8 mouse cellular contexts compared by ENCODE assay signal in the genomic region with DNA sequence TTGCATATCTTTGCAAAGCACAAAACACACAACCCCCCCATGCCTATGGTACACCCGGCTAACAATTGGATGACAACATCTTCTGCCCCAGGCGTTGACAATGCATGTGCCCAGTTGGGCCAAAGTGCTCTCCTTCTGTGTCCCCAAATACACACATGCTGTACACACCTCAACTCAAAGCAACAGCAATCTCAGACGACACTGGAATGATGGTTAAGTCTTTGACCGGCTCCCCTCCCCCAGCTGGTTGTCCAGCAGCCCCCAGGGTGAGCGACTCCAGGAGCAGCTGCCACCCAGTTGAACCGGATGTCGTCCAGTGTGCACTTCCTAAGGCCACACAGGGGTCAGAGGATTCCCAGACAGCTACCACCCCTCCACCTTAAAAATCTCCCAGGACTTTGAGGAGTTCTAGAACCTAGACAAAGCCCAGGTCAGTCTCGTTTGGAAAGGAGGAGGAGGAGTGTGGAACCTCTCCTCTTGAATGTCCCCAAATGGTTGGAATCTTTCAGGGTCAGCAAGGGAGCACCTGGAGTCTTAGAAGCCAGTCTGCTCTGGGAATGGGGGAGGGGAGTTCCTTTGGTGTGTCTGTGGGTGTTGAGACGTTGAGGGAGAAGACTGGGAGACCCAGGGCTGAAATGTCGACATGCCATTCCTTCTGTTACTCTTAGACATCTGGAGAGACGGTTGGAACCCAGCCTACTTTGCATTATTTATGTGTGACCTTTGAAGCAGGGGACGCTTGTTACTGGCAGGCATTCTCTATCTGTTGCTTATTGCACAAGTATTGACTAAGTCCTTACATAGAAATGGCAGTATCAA. TPM values are rescaled to one million over a fixed set of nuclear protein-coding genes. Genes with fewer than 3 reads are reported as not detected.
DNase-seq lines count a peak whose midpoint lies in the region; ATAC-seq and TF ChIP-seq lines count a peak whose summit lies in the region.

No protein-coding gene starts in this region.

- TF ChIP-seq CTCF in G1E (IDR thresholded peaks at IDR 0.05; ENCODE audit: low read depth, low read length): no peak

- intact Hi-C loops in heart, postnatal 10 days (cut with DNase I): loop anchor here (1.0 kb wide), 1 partner anchor 63 kb away; no protein-coding TSS in a partner anchor

- peak overlapping the region; percentile 20; the same call in 1 of the 2 replicates for H3K4me3 ChIP-seq in heart, embryonic 10.5 days
- peak overlapping the region; percentile 45; the same call in 1 of the 2 replicates for H3K4me3 ChIP-seq in G1E (ENCODE audit: low read depth, low read length)
- no peak overlapping the region for H3K4me3 ChIP-seq in embryonic facial prominence, embryonic 13.5 days
- no peak overlapping the region for H3K4me3 ChIP-seq in intestine, embryonic 15.5 days (replicated peaks)
- H3K4me3 ChIP-seq in midbrain, embryonic 10.5 days: no peak overlapping the region

- H3K4me1 ChIP-seq in heart, embryonic 10.5 days: peaks cover 70% of the 10 kb centered on the region
- H3K4me1 ChIP-seq in G1E (ENCODE audit: insufficient read depth, low read depth, low read length): peaks cover 87% of the 10 kb centered on the region
- H3K4me1 ChIP-seq in embryonic facial prominence, embryonic 13.5 days: peaks cover 60% of the 10 kb centered on the region
- peaks cover 21% of the 10 kb centered on the region for H3K4me1 ChIP-seq in intestine, embryonic 15.5 days (replicated peaks)
- peaks cover 75% of the 10 kb centered on the region for H3K4me1 ChIP-seq in midbrain, embryonic 10.5 days

- no peak overlapping the region for H3K9ac ChIP-seq in embryonic facial prominence, embryonic 13.5 days
- no peak overlapping the region for H3K9ac ChIP-seq in intestine, embryonic 15.5 days

- H3K27ac ChIP-seq in heart, embryonic 10.5 days: peak overlapping the region; percentile 93
- H3K27ac ChIP-seq in embryonic facial prominence, embryonic 13.5 days: peak overlapping the region; percentile 96
- peak overlapping the region; percentile 91 for H3K27ac ChIP-seq in intestine, embryonic 15.5 days
- peak overlapping the region; percentile 96 for H3K27ac ChIP-seq in midbrain, embryonic 10.5 days (replicated peaks)

- 15% methylated on average over 12 of the region's 12 CpGs for WGBS in heart, embryonic 10.5 days
- WGBS in embryonic facial prominence, embryonic 13.5 days: 17% methylated on average over 12 of the region's 12 CpGs
- whole genome bisulfite sequencing in intestine, embryonic 15.5 days: 28% methylated on average over 12 of the region's 12 CpGs
- WGBS in midbrain, embryonic 10.5 days: 19% methylated on average over 12 of the region's 12 CpGs

- H3K27me3 ChIP-seq in heart, embryonic 10.5 days (ENCODE audit: insufficient read depth, poor library complexity, severe bottlenecking): no peaks in the 10 kb centered on the region
- no peaks in the 10 kb centered on the region for H3K27me3 ChIP-seq in G1E (ENCODE audit: insufficient read depth, low read length)
- H3K27me3 ChIP-seq in embryonic facial prominence, embryonic 13.5 days: no peaks in the 10 kb centered on the region
- H3K27me3 ChIP-seq in intestine, embryonic 15.5 days (replicated peaks): no peaks in the 10 kb centered on the region
- no peaks in the 10 kb centered on the region for H3K27me3 ChIP-seq in midbrain, embryonic 10.5 days (ENCODE audit: low read depth, poor library complexity, severe bottlenecking)

- 0 out of 2 replicates have a peak overlapping the region, but pooled peaks have one; percentile 9 for H3K4me2 ChIP-seq in embryonic facial prominence, embryonic 13.5 days
- H3K4me2 ChIP-seq in intestine, embryonic 15.5 days (replicated peaks): no peak overlapping the region

- no peak for ATAC-seq in G1E (ENCODE audit: extremely low read depth, insufficient number of reproducible peaks, low FRiP score, poor library complexity, severe bottlenecking)
- no peak; the same call in 1 of the 2 replicates for ATAC-seq in embryonic facial prominence, embryonic 13.5 days (ENCODE audit: insufficient number of reproducible peaks, insufficient read depth, low FRiP score, low TSS enrichment, low read depth)
- ATAC-seq in intestine, embryonic 15.5 days: no peak

- H3K36me3 ChIP-seq in heart, embryonic 10.5 days: no peaks in the 10 kb centered on the region
- H3K36me3 ChIP-seq in G1E (replicated peaks): no peaks in the 10 kb centered on the region
- no peaks in the 10 kb centered on the region for H3K36me3 ChIP-seq in embryonic facial prominence, embryonic 13.5 days
- H3K36me3 ChIP-seq in intestine, embryonic 15.5 days: no peaks in the 10 kb centered on the region
- H3K36me3 ChIP-seq in midbrain, embryonic 10.5 days: no peaks in the 10 kb centered on the region

- no peaks in the 10 kb centered on the region for H3K9me3 ChIP-seq in heart, embryonic 10.5 days
- H3K9me3 ChIP-seq in G1E (replicated peaks): 0 out of 2 replicates have a peak, but pooled peaks cover 5% of the 10 kb centered on the region
- no peaks in the 10 kb centered on the region for H3K9me3 ChIP-seq in embryonic facial prominence, embryonic 13.5 days
- no peaks in the 10 kb centered on the region for H3K9me3 ChIP-seq in intestine, embryonic 15.5 days
- peaks cover 4% of the 10 kb centered on the region for H3K9me3 ChIP-seq in midbrain, embryonic 10.5 days (replicated peaks)

- DNase-seq in heart, embryonic 10.5 days (ENCODE audit: low spot score): peak; percentile 80
- no peak for DNase-seq in heart, postnatal 10 days
- DNase-seq in G1E (ENCODE audit: low spot score): no peak
- no peak for DNase-seq in midbrain, embryonic 10.5 days (ENCODE audit: low spot score)
- DNase-seq in right cerebral cortex, postnatal 14 days: no peak
- DNase-seq in spleen, postnatal 14 days (ENCODE audit: low spot score in 2 of 2): no peak

RNA-seq across cellular contexts. Expression of a gene that starts 36.8 kb away (rescaled TPM):
- 37.7 and 42.4 TPM in 2 replicates for polyA plus RNA-seq in heart, embryonic 10.5 days (2016; fragmentation: Nextera tagmentation; extraction: Ambion mirVana)
- total RNA-seq in heart, postnatal 10 days (2021): 100 to 1,000 TPM in 1 of 2 experiments, 10 to 100 TPM in 1; 93.8 to 103 TPM
- 192 and 235 TPM in 2 replicates for total RNA-seq in G1E (2014; fragmentation: Nextera tagmentation)
- 22.9 and 34.6 TPM in 2 replicates for total RNA-seq in G1E (2017)
- 22.0 and 24.2 TPM in 2 replicates for polyA plus RNA-seq in G1E (2012)
- polyA plus RNA-seq in embryonic facial prominence, embryonic 13.5 days (2015; fragmentation: Nextera tagmentation; extraction: Ambion mirVana): 39.0 and 56.3 TPM in 2 replicates
- polyA plus RNA-seq in intestine, embryonic 15.5 days (2015; fragmentation: Nextera tagmentation; extraction: Ambion mirVana): 24.1 and 25.4 TPM in 2 replicates
- polyA plus RNA-seq in midbrain, embryonic 10.5 days (2016; fragmentation: Nextera tagmentation; extraction: Ambion mirVana): 37.4 and 45.7 TPM in 2 replicates

RNA-seq across cellular contexts. Expression of a gene that starts 53.8 kb away (rescaled TPM):
- 0.11 TPM in 1 of 2 replicates, not detected in the other for polyA plus RNA-seq in heart, embryonic 10.5 days (2016; fragmentation: Nextera tagmentation; extraction: Ambion mirVana)
- total RNA-seq in heart, postnatal 10 days (2021): not detected
- total RNA-seq in G1E (2014; fragmentation: Nextera tagmentation): not detected in 2 replicates
- total RNA-seq in G1E (2017): 0.16 TPM in 1 of 2 replicates, not detected in the other
- polyA plus RNA-seq in G1E (2012): not detected in 2 replicates
- polyA plus RNA-seq in embryonic facial prominence, embryonic 13.5 days (2015; fragmentation: Nextera tagmentation; extraction: Ambion mirVana): not detected in 2 replicates
- 0.19 TPM in 1 of 2 replicates, not detected in the other for polyA plus RNA-seq in intestine, embryonic 15.5 days (2015; fragmentation: Nextera tagmentation; extraction: Ambion mirVana)
- not detected in 2 replicates for polyA plus RNA-seq in midbrain, embryonic 10.5 days (2016; fragmentation: Nextera tagmentation; extraction: Ambion mirVana)

Comparison
In these comparisons a context has a peak if more than half of its experiments do, and no peak if none do; other contexts are left out.
1. H3K4me3 ChIP-seq: peak in heart, embryonic 10.5 days (single experiment) and G1E (single experiment); none in embryonic facial prominence, embryonic 13.5 days (single experiment), intestine, embryonic 15.5 days (single experiment) and midbrain, embryonic 10.5 days (single experiment).
2. Peak in every context shown above with its lines, with median percentiles within 50 percentile points of each other: H3K27ac ChIP-seq.